Mouse (Mus musculus): Measurements from ENCODE around the gene 6030452D12Rik.
A peak's percentile ranks its signal among the peaks of the same experiment; 100 is the strongest.

The 6030452D12Rik gene

DNA sequence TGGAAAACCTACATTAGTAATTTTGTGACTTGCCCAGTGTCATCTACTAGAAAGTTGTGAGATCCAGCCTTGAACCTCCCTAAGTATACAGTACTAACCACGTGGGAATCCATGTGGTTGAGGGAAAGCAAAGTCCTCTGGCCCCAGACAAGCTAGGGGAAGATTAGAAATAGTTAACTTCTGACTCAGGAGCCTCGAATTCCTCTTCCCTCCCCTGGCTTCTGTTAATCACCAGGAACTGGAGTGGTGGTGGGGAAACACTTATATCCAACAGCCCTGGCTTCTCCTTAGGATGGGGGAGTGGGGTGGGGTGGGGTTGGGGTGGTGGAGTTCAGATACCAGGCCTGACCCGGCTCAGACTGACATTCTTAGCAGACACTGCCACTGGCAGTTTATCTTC, 18.4 kb downstream of the 6030452D12Rik start:
- DNase-seq, result no peak

DNA sequence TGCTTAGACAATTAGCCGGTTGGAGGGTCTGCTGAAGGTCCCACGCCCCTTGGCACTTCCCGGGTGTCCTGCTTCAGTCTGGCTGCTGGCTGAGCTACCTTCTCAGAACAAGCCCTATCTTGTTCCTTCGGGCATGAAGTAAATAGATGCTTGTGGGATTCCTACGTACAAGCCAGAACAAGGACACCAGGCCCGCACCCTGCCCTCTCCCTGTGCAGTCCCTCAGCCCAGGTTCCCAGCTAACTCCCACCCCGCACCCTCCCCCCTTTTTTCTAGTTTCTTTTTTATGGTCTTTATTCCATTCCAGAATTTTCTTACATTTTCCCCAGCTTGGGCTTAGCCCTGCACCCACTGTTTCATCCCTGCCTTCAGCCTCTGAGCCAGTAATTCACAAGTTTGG, 20.3 kb downstream of the 6030452D12Rik start:
- no peak for DNase-seq

DNA sequence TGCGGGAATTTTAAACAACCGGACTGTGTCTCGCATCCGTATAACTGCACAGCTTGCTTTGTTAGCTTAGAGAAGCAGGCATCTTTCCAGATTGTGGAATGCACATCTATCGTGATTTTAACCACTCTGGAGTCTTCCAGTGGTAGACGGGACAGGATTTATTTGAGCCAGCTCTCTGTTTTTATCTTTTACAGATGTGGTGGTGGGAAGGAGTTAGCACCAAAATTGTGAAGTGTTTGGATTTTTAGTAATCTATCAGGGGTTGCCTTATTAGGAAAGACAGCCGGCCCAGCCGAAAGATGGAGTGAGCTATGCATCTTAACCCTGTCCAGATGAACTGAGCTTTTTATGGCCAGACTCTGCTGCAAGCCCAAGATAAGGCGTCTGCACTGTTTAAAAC, 21.5 kb downstream of the 6030452D12Rik start:
- DNase-seq, result no peak

DNA sequence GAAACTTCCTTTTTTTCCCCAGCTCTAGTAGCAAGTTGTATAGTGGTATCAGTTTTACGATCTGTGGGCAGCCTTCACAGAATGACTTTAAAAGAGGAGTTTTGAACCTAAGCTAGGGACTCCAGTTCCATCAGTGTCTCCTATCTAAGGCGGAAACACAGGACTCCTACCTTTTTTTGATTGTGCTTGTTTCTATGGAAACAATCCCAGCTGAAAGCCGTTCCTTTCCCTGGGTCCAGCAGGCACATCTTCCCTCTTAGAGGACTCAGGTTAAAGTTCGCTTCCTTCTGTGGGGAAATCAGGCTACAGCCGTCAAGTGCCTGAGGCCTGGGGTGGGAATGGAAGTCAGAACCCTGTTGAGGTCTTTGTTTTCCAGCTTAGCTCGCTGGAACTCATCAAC, 26.4 kb downstream of the 6030452D12Rik start:
- no peak for DNase-seq

DNA sequence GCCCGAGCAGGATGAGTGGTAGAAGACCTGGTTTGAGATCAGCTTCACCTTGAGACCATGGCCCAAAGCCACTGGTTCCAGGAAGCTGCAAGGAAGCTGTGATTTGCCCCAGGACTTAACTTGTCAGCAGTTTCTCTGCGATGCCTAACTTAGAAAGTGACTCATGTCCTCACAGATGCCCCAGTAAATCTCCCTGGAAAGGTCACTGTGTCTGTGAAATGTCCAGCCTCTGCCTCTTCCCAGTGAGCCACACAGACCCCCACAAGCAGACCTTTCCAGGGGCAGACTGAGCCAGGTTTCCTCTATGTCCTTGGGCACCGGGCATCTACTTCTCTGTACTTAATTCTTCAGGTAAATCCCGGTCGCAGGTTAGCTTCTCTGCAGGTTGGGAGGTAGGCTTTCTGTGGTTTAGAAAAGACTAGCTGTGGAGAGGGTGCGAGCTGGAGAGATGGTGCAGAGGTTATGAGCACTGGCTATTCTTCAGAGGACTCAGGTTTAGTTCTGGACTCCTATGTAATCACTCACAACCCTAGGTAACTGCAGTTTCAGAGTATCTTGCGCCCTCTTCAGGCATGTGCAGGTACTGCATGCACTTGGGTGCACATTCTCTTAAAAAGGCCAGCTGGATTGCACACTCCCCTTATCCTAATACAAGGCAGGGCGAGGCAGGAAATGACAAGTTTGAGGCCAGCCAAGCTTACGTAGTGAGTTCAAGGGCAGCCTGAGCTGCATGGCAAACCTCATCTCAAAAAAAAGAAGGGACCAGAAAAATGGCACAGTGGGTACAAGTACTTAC, 27.1 kb downstream of the 6030452D12Rik start:
- no peak for DNase-seq

DNA sequence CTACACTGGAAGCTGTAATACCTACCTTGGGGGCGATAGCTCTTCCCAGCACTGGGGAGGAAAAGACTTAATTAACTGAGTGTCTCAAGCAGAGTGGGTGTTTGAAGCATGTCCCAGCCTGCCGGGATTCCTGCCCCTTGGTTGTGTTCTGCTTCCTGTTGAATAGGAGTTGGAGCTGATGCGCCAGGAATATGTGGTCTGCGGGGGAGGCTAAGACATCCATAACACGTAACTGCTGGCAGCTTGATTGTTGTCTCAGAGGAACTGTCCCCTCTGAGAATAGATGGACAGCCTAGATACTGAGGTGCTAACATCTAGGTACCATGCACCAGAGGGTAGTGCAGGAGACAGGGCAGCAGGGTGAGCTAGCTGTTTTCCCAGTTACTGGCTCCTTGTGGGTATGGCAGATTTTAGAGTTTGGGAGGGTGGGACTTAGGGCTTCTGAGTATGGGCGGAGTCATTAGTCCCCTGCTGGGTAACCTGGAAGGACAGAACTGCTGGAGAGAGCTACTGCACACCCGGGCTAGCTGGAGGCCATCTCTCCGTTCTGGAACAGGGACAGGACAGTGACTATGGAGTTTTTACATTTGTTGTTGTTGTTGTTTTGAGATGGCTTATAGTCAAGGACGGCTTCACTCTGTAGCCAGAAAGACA, 28.4 kb downstream of the 6030452D12Rik start:
- no peak for DNase-seq

DNA sequence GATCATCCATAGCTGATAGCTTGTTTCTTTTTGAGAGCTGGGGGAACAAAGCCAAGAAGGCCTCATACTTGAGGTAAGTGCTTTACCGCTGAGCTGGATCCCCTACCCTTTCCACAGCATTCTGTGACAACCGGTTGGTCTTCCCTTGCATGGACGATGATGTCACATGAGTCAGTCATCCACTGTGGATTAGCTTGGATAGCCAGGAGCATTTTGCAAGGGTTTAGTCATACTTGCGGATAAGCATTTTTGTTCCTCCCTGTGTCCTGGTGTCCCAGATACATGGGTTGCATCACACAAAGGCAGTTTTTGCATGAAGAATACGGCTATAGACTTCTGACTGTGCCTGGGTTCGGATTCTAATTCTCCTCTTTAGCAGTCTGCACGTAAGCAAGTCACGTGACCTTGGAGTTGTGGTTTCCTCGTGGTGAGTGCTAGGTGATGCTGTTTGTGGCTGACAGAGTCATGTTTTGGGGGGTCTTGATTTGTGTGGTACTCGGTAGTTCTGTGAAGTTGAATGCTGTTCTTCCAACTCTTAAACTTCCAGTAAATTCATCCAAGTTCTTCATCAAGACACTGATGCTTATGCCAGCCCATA, 29.7 kb downstream of the 6030452D12Rik start:
- DNase-seq, result no peak

DNA sequence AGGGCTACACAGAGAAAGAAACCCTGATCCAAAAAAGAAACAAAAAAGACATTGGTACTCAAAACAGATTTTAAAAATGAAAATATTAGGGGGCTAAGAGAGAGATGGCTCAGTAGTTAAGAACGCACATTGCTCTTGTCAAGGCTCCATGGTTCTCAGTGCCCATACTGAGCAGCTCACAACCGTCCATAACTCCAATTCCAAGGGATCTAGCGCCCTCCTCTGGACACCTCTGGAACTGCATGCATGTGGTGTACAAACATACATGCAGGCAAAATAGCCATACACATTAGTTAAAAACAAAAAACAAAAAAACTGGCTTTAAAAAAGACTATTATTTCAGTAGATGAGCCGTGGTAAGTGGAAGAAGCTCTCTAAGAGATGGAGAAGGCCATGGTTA, 30.2 kb downstream of the 6030452D12Rik start:
- DNase-seq, result no peak

DNA sequence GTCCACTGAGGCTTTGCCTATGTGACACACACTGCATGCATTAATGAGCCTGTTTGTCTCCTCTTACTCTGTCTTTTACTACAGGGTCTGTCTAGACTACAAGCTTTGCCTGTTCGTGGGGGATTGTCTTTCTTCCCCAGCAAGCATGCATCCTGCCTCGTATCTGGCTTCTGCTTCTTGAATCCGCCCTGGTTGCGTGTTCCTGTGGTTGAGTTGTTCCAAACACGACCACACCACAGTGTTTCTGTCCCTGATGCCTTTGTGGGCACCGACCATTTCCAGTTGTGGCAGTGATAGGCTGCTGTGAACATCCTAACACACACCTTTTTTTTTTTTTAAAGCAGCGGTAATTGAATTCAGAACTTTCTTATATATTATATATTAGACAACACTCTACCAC, 33.4 kb downstream of the 6030452D12Rik start:
- no peak for DNase-seq

DNA sequence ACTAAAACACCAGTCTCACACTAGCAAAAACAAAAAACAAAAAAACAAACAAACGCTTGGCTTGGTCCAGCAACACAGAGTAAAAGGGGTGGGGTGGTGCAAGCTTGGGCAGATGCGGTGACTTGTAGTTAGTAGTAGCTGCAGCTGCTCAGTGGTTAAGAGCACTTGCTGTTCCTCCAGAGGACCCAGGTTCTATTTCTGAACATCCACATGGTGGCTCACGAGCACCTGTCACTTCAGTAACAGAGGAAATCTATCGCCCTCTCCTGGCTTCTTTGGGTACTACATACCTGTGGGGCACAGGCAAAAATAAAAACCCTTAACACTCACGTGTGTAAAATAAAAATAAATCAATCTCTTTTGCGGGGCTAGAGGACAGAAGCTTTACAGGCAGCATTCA, 34.1 kb downstream of the 6030452D12Rik start:
- DNase-seq, result peak in 1 of 2 experiments; percentile 47

DNA sequence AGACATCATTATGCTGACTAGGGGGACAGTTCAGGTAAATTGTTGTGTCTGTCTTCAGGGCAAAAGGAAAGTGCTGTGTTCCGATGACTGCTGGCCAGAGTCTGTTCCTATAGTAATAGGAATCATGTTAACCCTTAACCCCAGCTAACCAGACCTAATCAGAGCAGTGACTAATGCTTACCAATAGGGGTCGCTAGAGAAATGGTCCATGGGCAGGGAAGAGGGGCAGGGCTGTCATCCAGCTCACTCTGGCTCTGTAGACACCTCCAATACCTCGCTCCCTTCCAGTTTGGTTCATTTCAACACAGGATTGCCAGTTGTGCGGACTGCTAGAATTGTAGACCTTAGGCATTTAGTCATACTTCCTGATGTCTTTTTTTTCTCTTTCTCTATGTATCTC, 35.1 kb downstream of the 6030452D12Rik start:
- no peak for DNase-seq

DNA sequence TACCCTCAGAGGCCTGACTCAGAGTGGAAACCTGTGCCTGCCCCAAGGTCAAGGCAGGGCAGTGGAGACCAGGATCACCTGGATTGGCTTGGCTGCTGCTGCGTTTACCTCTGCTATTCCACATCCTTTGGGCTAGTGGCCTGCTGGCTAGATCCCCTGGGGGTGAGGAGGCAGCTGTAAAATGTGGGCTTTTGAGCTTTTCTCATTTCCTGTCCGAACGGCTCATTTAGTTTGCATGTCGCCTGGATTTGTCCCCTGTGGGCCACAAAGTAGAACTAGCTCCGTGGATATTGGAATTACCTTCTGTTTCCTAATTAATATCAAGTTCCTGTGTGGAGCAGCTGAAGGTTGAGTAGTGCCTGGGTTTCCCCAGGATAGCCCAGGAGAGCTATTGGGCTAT, 38.9 kb downstream of the 6030452D12Rik start:
- DNase-seq, result no peak

DNA sequence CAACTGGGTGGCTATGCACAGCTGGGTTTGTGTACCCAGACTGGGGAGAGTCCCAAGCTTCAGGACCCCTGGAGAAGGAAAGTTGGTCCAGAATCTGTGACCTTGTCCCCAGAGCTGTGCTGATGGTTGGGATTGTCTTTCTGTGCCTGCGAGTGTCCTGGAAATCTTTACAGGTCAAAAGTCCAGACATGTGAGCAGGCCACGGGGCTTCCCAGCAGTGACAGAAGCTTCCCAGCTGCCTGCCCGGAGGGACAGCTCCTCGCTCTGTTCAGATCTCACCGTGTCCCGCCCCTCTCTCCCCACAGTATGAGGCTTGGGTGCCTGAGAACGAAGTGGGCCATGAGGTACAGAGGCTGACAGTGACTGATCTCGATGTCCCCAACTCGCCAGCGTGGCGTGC, 40.7 kb downstream of the 6030452D12Rik start:
- no peak for DNase-seq

DNA sequence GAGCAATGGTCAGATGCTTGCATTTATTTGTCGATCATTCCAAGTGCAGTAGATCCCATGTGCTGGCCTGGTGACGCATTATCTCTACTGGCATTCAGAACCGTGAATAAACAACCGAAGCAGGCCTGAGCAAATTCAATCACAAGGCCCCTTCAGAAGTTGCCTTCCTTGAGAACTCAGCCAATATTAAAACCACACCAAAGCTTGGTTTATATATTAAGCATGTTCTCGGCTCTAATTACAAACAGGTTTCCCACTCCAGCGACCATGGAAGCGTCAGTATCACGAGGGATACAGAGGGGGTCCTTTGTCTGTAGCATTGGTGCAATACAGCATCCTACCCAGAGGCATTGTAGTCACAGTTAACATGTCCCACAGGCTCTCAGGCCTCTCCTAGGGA, 42.7 kb downstream of the 6030452D12Rik start:
- DNase-seq, result no peak

DNA sequence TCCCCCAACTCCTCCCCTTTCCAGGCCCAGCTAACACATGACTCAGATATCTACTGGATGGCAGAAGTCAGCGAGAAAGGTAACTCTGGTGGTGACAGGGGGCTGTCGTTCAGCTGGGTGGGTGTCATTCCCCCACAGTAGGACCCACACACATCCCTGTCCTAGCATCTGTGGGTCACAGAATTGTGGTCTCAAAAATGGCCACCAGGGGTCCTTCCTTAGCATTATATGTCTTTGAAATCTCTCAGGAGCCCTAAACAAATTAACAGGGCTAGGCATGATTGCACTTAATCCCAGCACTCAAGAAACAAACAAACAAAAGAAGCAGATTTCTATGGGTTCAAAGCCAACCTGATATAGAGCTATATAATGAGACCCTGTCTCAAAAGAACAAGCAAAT, 44.8 kb downstream of the 6030452D12Rik start:
- DNase-seq, result peak in 1 of 2 experiments; percentile 22

DNA sequence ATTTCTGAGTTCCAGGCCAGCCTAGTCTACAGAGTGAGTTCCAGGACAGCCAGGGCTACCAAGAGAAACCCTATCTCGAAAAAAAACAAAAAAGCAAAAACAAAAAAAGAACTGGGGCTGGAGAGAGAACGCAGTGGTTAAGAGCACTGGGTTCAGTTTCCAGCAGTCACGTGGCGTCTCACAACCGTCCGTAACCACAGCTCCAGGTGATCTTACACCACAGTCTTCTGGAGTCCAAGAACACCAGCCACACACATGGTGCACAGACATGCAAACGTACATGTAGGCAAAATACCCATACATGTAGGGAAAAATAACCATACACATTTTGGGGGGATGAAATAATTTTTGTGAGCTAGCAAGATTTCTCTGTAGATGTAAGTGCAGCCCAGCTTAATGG, 46.4 kb downstream of the 6030452D12Rik start:
- DNase-seq, result no peak

DNA sequence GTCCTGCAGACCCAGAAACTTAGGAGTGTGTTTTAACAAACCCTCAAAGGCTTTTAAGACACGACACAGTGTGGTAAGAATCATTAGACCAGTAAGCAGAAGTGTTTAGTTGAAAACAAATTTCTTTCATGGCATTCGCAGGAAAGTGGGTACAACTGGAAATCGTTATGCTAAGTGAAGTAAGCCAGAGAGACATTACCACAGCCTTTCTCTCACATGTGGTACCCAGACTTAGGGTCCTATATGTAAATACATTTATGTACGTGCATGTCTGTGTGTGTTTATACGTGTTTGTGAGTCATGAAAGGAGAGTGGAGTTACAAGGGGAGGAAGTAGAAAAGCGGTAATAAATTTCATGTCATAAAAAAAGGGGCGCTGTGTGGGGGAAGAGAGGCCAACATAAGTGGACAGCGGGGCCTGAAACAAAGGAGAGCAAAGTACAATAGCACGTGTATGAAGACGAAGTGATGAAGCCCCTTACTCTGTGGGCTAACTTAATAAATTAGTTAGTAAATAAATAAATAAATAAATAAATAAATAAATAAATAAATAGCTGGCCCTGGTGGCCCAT, 48.1 kb downstream of the 6030452D12Rik start:
- no peak for DNase-seq

DNA sequence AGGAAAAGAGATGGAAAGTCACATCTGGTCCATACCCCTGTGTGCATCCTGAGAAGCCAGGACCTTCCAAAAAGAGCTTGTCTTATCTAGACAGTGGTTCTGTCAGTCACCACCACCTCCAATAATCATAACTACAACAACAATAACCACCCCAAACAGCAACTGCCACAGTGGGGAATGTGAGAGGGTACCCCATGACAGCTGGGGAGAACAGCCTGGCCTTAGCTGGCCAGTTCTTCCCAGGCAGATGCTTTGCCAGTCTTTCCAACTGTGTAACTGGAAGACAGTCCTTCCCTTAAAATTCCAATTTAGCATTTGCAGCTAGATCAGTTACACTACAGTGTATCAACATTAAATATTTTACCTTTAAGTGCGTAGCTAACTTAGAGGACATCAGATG, 50.6 kb downstream of the 6030452D12Rik start:
- no peak for DNase-seq

DNA sequence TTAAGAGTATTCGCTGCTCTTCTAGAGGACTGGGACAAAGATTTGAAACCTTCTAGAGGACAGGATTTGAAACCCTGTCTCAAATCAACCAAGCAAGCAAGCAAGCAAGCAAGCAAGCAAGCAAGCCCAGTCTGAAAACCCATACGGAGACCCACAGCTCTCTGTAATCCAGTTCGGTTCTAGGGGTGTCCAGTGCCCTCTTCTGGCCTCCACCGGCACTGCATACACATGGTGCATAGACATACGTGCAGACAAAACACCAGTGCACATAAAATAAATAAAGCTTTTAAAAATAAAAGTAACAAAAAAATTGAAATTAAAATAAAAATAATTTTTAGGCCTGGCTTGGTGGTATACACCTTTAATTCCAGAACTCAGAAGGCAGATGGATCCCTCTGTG, 53.7 kb downstream of the 6030452D12Rik start:
- no peak for DNase-seq

DNA sequence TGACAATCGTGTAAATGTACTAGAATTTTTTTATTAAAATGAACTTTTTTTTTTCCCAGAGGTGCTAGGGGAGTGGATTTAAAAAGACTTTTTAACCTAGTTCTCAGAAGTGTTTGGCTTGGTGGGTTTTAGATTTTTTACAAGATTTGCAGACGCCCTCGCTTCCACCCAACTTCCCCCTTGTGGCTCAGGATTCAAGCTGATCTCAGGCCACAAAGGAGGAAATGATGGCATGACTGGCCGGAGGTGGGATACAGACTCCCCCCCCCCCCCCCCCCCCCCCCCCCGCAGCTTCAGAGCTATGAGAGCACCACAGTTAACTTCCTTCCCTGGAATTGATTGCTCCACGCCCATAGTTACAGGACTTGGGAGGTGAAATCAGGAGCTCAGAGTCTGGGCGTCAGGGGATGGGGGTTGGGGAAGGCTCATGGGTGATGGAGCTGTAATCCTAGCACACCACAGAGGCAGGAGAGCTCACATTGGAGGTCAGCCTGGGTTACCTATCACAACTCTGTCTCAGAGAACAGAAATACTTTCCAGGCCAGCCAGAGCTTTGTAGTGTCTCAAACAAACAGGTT, 55.8 kb downstream of the 6030452D12Rik start:
- DNase-seq, result no peak

All from spleen, adult 18-20 months (tissue).